Mouse (Mus musculus) CD4-positive, CD25-positive, alpha-beta regulatory T cell (primary cell): ENCODE measurements around the gene 5430427O19Rik. TPM values are rescaled to one million over a fixed set of nuclear protein-coding genes. Genes with fewer than 3 reads are reported as not detected.

Experiments used
- polyA plus RNA-seq: library from polyadenylated mRNA; unstranded; fragments of 100-300 nt; shearing (Covaris generic); gene quantifications from one replicate; pipeline ENCODE4 v1.2.1, GENCODE M21; 2017

5430427O19Rik gene
- 0.43 TPM for polyA plus RNA-seq

DNA sequence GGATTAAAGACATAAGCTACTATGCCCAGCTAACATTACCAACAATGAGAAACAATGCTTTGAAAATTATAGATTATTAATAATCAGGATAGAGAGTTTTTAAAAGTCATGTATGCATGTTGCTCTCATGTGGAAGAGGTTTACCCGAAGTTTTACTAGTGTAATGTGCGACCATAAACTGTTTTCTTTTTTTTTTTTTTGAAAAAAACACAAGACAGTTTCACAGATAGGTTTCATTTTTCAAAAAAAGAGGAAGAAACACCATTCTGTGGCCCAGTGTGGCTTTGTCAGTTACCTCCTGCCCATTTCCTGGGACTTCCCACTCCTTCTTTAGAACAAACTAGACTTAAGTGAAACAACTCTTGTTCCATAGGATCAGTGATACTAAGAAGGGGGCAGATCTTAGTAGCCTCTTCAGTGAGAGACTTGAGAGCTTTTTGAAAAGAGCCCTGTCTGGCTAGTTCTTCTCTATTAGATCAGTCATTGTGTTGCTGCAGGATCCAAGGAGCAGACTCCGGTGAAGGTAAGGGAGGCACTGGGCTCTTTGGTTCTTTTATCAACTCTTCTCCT lies at the start of gene 5430427O19Rik:
5430427O19Rik (plus strand) TSS at position 441 of the 570 bp plus-strand sequence.

Other genes starting within 250 kb of the 5430427O19Rik start
- gene Gk, start 93.5 kb upstream of the 5430427O19Rik start, polyA plus RNA-seq = 2.0 TPM
- not detected for gene Samt3, start 173.8 kb downstream of the 5430427O19Rik start, polyA plus RNA-seq